Mouse (Mus musculus): Measurements from ENCODE around the gene Cabp1. TPM values are rescaled to one million over a fixed set of nuclear protein-coding genes. Genes with fewer than 3 reads are reported as not detected.
"Not testable (repeated sequence)": the region's sequence is repeated elsewhere in the genome, so short reads cannot be mapped to it uniquely, and the experiment has no call there.

The Cabp1 gene
- total RNA-seq, 2 experiments from 2014 or later: 122 to 123 TPM

GRCm38 (mm10) chr5:115179596-115179995 is 14.6 kb downstream of the Cabp1 start:
- DNase-seq (ENCODE audit: low spot score in 2 of 2): no peak

DNA sequence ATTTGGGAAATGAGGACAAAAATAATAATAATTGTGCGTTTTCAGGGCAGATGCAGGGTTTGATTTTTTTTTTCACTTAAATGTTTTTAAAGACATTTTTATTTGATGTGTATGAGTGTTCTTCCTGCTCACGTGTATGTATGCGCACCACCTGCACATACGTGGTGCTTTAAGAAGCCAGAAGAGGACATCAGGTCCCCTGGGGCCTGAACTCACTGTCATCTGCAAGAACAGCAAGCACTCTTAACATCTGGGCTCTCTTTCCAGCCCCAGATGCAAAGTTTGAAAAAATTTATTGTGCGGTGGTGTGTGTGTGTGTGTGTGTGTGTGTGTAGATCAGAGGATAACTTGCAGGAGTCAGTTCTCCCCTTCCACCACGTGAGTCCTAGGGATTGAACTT is 16.3 kb downstream of the Cabp1 start:
- DNase-seq (ENCODE audit: low spot score in 2 of 2): no peak

GRCm38 (mm10) chr5:115174554-115174953 is 19.6 kb downstream of the Cabp1 start:
- DNase-seq (ENCODE audit: low spot score in 2 of 2): no peak

DNA sequence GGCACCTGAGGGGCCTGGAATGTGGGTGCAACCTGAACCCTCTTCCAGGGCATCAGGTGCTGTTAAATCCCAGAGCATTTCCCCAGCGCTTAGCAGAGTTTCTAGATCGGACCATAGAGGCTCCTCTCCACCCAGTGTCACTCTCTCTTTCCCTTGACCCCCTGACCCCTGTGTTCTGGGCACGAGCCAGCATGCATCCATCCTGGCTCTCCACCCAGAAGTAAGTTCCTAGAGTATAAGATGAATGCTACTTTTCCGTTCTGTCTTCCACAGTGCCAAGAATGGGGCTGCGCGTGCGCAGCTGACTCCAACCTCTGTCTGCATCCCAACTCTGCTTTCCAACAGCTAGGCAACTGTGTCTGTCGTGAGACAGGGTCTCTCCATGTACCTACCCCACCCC is 24.0 kb downstream of the Cabp1 start:
- no peak for DNase-seq (ENCODE audit: low spot score in 2 of 2)

DNA sequence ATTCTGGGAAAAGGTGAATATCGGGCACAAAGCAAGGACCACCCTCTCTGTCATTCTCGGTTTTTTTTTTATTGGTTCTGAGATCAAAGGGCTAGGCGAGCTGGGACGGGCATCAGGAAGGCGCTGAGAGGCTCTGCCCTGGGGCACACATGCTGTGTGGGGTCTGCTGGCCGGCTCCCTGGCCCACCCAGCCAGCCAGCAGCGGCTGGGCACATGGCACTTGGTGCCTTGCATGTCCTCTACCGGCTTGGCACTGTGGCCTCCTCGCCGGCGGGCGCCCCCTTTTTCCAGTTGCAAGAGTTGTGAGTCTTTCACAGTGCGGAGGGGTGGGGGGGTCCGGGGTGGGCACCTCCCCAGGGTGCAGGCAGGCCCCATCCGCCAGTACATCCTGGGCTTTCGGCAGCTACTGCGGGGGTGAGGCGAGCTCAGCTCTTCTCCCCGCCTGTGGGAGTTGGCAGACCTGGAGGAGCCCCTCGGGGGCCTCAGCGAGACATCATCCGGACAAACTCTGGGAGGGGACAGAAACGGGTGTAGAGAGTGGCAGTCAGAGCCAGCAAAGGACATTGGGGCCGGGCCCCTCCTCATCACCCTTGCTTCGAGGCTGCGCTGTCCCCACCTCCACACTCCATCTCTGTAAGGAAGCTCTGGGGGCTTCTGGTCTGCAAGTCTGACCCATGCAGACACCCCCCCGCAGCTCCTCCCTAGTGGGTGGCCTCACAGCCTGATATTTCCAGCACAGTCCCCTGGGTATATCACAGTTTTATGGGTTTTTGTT is 25.4 kb downstream of the Cabp1 start:
- no peak for DNase-seq (ENCODE audit: low spot score in 2 of 2)

DNA sequence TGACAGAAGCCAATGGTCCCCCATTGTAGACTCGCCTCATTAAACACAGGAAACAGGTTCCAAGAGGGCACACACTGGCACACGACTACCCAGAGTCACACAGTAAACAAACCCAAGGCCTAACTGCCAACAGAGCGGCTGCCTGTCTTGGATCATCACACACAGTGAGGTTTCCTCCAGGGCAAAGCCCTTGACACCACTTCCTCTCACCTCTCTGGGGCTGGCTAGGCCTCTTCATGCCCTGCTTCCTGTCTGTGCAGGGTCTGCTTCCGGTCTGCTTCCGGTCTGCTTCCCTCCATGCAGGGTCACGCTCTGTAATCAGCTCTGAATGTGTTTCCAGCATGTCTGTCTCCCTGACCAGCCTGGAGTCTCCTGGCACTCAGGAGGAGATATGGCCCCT is 26.8 kb downstream of the Cabp1 start:
- DNase-seq (ENCODE audit: low spot score in 2 of 2): no peak

- DNase-seq (ENCODE audit: low spot score in 2 of 2): no peak
Measured at GRCm38 (mm10) chr5:115166815-115167194, 27.4 kb downstream of the Cabp1 start.

DNA sequence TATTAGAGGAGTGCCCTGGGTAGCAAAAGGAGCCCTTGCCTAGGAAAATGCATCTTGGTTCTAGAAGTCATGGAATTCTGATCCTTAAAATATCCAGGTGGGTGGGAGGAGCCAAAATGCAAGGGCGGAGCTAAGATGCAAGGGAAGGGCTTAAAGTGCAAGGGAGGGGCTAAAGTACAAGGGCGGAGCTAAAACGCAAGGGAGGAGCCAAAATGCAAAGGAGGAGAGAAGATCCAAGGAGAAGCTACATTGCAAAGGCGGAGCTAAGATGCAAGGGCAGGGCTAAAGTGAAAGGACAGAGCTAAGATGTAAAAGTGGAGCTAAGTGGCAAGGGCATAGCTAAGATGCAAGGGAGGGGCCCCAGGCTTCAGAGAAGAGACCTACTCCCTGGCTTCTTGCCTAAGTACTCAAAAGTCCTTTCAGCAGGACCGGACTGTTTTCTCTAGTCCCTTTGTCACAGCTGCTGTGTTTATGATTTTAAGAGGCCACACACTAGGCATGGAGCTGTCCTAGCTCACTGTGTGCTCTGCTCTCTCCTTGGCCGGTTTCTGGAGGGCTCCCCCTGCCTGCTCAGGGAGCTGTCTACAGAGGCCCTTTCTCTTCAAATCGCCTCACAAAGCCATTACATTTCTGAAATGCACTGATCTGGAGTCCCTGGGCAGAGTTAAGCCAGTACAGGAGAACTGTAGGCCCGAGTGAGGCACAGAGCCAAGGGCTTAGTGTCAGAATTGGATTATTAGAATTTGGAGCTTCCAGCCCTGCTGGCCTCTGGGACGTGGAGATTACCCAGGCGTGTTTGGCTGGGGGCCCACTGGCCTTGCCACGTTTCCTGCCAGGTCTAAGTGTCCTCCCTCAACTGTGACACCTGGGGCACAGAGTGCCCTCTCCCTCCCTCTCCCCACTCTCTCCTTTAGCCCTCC is 28.0 kb downstream of the Cabp1 start:
- no peak for DNase-seq (ENCODE audit: low spot score in 2 of 2)

- DNase-seq (ENCODE audit: low spot score in 2 of 2): no peak
Measured at GRCm38 (mm10) chr5:115165351-115165750, 28.8 kb downstream of the Cabp1 start.

DNA sequence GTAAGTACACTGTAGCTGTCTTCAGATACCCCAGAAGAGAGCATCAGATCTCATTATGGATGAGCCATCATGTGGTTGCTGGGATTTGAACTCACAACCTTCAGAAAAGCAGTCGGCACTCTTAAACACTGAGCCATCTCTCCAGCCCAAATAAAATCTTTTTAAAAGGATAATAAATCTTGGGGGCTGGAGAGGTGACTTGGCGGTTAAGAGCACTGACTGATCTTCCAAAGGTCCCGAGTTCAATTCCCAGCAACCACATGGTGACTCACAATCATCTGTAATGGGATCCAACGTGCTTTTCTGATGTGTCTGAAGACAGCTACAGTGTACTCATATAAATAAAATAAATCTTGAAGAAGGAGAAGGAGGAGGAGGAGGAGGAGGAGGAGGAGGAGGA is 29.7 kb downstream of the Cabp1 start:
- DNase-seq (ENCODE audit: low spot score in 2 of 2): not testable (repeated sequence)

GRCm38 (mm10) chr5:115163563-115163962 is 30.6 kb downstream of the Cabp1 start:
- peak in 1 of 2 experiments; percentile 80 for DNase-seq (ENCODE audit: low spot score in 2 of 2)

DNA sequence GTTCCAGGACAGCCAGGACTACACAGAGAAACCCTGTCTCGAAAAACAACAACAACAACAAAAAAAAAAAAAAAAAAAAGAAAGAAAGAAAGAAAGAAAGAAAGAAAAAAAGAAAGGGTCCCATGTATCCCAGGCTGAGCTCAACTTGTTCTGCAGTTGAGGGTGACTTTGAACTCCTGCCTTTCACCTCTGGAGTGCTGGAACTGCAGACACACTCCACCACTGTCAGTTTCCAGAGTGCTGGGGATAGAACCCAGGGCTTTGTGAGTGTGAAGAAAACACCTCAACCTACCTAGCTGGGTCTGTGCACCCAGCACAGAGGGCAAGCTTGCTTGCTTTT is 32.3 kb downstream of the Cabp1 start:
- DNase-seq (ENCODE audit: low spot score in 2 of 2): not testable (repeated sequence)

- no peak for DNase-seq (ENCODE audit: low spot score in 2 of 2)
Measured at GRCm38 (mm10) chr5:115161064-115161939, 32.9 kb downstream of the Cabp1 start.

DNA sequence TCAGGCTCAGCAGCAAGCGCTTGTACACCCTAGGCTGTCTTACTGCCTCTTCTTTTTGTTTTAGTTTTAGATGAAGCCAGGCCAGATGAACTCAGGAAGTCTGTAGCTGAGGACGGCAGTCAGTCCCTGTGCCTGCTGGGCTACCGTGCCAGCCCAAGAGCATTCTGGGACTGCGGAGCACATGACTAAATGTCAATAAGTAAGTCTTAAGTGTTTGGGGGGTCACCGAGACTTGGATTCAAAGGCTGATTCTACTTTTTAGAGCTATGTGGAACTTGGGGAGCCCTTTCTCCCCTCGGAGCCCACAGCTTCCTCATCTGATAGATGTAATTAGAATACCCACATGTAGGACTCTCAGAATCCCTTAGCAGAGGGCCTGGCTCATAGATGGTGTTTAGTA is 33.5 kb downstream of the Cabp1 start:
- DNase-seq (ENCODE audit: low spot score in 2 of 2): no peak

GRCm38 (mm10) chr5:115159165-115159564 is 35.0 kb downstream of the Cabp1 start:
- no peak for DNase-seq (ENCODE audit: low spot score in 2 of 2)

DNA sequence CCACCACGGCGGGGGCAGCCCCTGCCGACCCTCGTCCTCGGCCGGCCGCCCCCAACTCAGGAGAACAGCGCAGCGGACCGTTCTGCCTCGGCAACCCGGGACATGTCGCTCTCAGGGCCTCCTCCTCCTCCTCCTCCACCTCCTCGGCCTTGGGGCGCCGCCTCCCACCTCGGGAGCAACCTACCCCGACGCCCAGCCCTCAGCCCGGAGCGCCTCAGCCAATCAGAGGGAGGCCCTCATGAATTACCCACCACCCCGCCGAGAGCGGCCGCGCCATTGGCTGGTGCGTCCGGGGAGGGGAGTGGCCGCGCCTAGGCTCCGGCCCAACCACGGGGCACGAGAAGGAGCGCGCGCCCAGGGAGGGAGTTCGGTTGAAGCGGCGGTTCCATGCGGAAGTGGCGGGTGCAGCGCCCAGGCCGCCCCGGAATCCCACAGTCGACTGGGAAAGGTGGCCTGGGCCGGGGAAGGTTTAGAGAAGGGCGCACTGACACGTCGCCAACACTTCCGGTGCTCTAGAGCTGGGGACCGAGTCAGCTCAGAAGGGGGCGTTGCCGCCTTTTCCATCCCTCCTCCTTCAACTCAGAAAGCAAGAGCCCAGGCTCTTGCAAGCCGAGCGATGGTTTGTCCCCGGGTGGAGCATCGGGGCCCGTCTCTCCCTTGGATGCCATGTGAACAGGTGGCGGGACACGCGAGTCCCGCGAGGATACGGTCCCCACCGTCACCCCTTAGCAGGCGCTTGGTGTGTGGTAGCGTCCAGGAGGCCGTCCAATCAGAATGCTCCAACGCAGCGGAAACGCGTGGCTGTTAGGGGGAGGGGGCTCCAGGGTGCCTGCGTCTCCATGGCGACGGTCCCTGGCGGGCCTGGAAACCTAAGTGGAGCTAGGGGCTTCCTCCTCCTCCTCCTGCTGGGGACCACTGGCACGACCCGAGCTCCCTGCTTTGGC is 35.9 kb downstream of the Cabp1 start, which contains the start of gene Mlec:
Mlec (minus strand) TSS at position 140 of the 944 bp plus-strand sequence.
- DNase-seq (ENCODE audit: low spot score in 2 of 2): peak; percentile 99 to 100

DNA sequence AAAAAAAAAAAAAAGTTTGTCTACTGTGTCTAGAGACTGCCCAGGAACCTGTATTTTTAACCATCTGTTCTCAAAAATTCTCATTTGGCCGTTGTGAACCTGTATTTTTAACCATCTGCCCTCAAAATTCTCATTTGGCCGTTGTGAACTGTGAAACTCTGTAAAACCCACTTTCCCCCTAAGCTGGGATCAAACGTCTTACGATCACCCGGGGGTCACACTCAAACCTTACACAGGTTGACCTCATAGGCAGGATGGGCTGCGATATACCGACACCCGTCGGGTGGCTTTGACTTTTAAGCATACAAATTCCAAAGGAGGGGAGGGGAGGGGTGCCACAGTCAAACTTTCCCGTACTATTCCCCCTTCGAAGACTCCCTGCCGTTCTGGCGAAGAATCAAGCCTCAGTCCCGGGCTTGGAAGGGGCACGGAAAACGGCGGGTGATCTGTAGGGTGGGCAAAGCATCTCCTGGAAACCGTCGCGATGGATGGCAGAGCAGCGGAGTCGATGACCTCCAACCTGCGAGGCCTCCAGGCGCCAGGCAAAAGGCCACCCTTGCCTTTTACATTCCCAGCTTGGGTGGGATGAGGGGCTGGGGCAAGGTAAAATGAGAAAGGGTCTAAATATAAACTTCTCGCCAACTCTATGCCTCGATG is 37.1 kb downstream of the Cabp1 start:
- DNase-seq (ENCODE audit: low spot score in 2 of 2): no peak

DNA sequence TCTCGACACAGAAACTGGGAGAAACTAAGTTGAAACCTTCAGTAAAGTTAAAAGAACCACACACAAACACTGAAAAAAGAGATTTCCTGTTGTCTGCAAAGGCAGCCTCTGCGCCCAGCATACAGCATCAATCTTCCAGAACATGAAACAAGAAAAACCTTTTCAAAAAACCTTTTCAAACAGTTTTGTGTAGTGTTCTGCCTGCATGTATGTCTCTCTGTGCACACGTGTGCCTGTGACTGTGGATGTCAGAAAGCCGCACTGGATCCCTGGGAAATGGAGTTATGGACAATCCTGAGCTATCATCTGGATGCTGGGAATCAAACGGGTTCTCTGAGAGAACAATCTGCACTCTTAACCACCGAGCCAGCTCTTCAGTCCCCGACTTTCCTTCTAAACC is 37.8 kb downstream of the Cabp1 start:
- DNase-seq (ENCODE audit: low spot score in 2 of 2): no peak

- no peak for DNase-seq (ENCODE audit: low spot score in 2 of 2)
Measured at GRCm38 (mm10) chr5:115155831-115156230, 38.4 kb downstream of the Cabp1 start.

- no peak for DNase-seq (ENCODE audit: low spot score in 2 of 2)
Measured at GRCm38 (mm10) chr5:115155156-115155631, 39.0 kb downstream of the Cabp1 start.

Measured in layer of hippocampus, adult 18-20 months (tissue).